Mouse (Mus musculus): Measurements from ENCODE around the gene Art3.

Art3 gene

GRCm38 (mm10) chr5:92331635-92332338 is at the start of gene Art3:
Gene Art3, plus strand, starts transcription at chr5:92331827.
- in situ Hi-C loops (cut with MboI, MseI) = no loop called here

GRCm38 (mm10) chr5:92282571-92282970 is 49.1 kb upstream of the Art3 start:
- in situ Hi-C loops (cut with MboI, MseI) = no loop called here

- in situ Hi-C loops (cut with MboI, MseI) = no loop called here
Measured at GRCm38 (mm10) chr5:92283107-92283506, 48.5 kb upstream of the Art3 start.

GRCm38 (mm10) chr5:92287840-92288239 is 43.8 kb upstream of the Art3 start:
- in situ Hi-C loops (cut with MboI, MseI) = no loop called here

- in situ Hi-C loops (cut with MboI, MseI) = no loop called here
Measured at GRCm38 (mm10) chr5:92291652-92292414, 39.8 kb upstream of the Art3 start.

- in situ Hi-C loops (cut with MboI, MseI) = no loop called here
Measured at GRCm38 (mm10) chr5:92294525-92294924, 37.1 kb upstream of the Art3 start.

GRCm38 (mm10) chr5:92302149-92302840 is 29.3 kb upstream of the Art3 start:
- in situ Hi-C loops (cut with MboI, MseI) = no loop called here

- in situ Hi-C loops (cut with MboI, MseI) = no loop called here
Measured at GRCm38 (mm10) chr5:92304291-92304690, 27.3 kb upstream of the Art3 start.

GRCm38 (mm10) chr5:92309681-92310511 is 21.7 kb upstream of the Art3 start, which contains the start of gene Sdad1:
Gene Sdad1, minus strand, starts transcription at chr5:92310479.
- in situ Hi-C loops (cut with MboI, MseI) = no loop called here

- in situ Hi-C loops (cut with MboI, MseI) = no loop called here
Measured at GRCm38 (mm10) chr5:92312046-92312715, 19.4 kb upstream of the Art3 start.

GRCm38 (mm10) chr5:92313776-92314175 is 17.9 kb upstream of the Art3 start:
- in situ Hi-C loops (cut with MboI, MseI) = no loop called here

- in situ Hi-C loops (cut with MboI, MseI) = loop anchor here (5.0 kb wide), 1 partner anchor 59 kb away; no protein-coding TSS in a partner anchor
Measured at GRCm38 (mm10) chr5:92318119-92318518, 13.5 kb upstream of the Art3 start.

GRCm38 (mm10) chr5:92318596-92318995 is 13.0 kb upstream of the Art3 start:
- in situ Hi-C loops (cut with MboI, MseI) = loop anchor here (5.0 kb wide), 1 partner anchor 59 kb away; no protein-coding TSS in a partner anchor

GRCm38 (mm10) chr5:92321631-92322400 is 9.8 kb upstream of the Art3 start:
- in situ Hi-C loops (cut with MboI, MseI) = loop anchor here (10.0 kb wide), 1 partner anchor 1727 kb away; no protein-coding TSS in a partner anchor

GRCm38 (mm10) chr5:92322612-92323011 is 9.0 kb upstream of the Art3 start:
- in situ Hi-C loops (cut with MboI, MseI) = loop anchor here (10.0 kb wide), 1 partner anchor 1728 kb away; no protein-coding TSS in a partner anchor

GRCm38 (mm10) chr5:92323264-92323663 is 8.4 kb upstream of the Art3 start:
- in situ Hi-C loops (cut with MboI, MseI) = loop anchor here (10.0 kb wide), 1 partner anchor 1728 kb away; no protein-coding TSS in a partner anchor

GRCm38 (mm10) chr5:92327367-92327766 is 4.3 kb upstream of the Art3 start:
- in situ Hi-C loops (cut with MboI, MseI) = loop anchor here (10.0 kb wide), 1 partner anchor 1733 kb away; no protein-coding TSS in a partner anchor

- in situ Hi-C loops (cut with MboI, MseI) = loop anchor here (10.0 kb wide), 1 partner anchor 1733 kb away; no protein-coding TSS in a partner anchor
Measured at GRCm38 (mm10) chr5:92327929-92328328, 3.7 kb upstream of the Art3 start, which contains the start of gene Cxcl9. Gene Cxcl9, minus strand, starts transcription at chr5:92328079.

- in situ Hi-C loops (cut with MboI, MseI) = no loop called here
Measured at GRCm38 (mm10) chr5:92331122-92331521, 505 bp upstream of the Art3 start.

Measured in T-helper 1 cell (primary cell).